Mouse (Mus musculus): ENCODE data around the gene Zbtb44.
"Not testable (repeated sequence)": the region's sequence is repeated elsewhere in the genome, so short reads cannot be mapped to it uniquely, and the experiment has no call there.

The Zbtb44 gene

GRCm38 (mm10) chr9:31030532-31031413 lies at the start of gene Zbtb44:
Gene Zbtb44 (plus strand): TSS chr9:31030644.
- peak; percentile 84 to 94 for DNase-seq (ENCODE audit: inconsistent age in 2 of 2, low spot score in 1 of 2)

- DNase-seq (ENCODE audit: inconsistent age in 2 of 2, low spot score in 1 of 2): no peak
Observed at GRCm38 (mm10) chr9:30985782-30986181, 44.7 kb upstream of the Zbtb44 start.

- no peak for DNase-seq (ENCODE audit: inconsistent age in 2 of 2, low spot score in 1 of 2)
Observed at GRCm38 (mm10) chr9:30993106-30993505, 37.3 kb upstream of the Zbtb44 start.

- no peak for DNase-seq (ENCODE audit: inconsistent age in 2 of 2, low spot score in 1 of 2)
Observed at GRCm38 (mm10) chr9:30996590-30997562, 33.6 kb upstream of the Zbtb44 start.

- peak in 1 of 2 experiments; percentile 14 for DNase-seq (ENCODE audit: inconsistent age in 2 of 2, low spot score in 1 of 2)
Observed at GRCm38 (mm10) chr9:31000641-31001040, 29.8 kb upstream of the Zbtb44 start.

- DNase-seq (ENCODE audit: inconsistent age in 2 of 2, low spot score in 1 of 2): no peak
Observed at GRCm38 (mm10) chr9:31002528-31002927, 27.9 kb upstream of the Zbtb44 start.

- DNase-seq (ENCODE audit: inconsistent age in 2 of 2, low spot score in 1 of 2): no peak
Observed at GRCm38 (mm10) chr9:31009334-31009733, 21.1 kb upstream of the Zbtb44 start.

- no peak for DNase-seq (ENCODE audit: inconsistent age in 2 of 2, low spot score in 1 of 2)
Observed at GRCm38 (mm10) chr9:31010040-31010439, 20.4 kb upstream of the Zbtb44 start.

GRCm38 (mm10) chr9:31010749-31011148 lies 19.7 kb upstream of the Zbtb44 start:
- no peak for DNase-seq (ENCODE audit: inconsistent age in 2 of 2, low spot score in 1 of 2)

GRCm38 (mm10) chr9:31011533-31011932 lies 18.9 kb upstream of the Zbtb44 start:
- DNase-seq (ENCODE audit: inconsistent age in 2 of 2, low spot score in 1 of 2): peak in 1 of 2 experiments; percentile 62

- no peak for DNase-seq (ENCODE audit: inconsistent age in 2 of 2, low spot score in 1 of 2)
Observed at GRCm38 (mm10) chr9:31012674-31013073, 17.8 kb upstream of the Zbtb44 start.

GRCm38 (mm10) chr9:31013415-31013814 lies 17.0 kb upstream of the Zbtb44 start:
- no peak for DNase-seq (ENCODE audit: inconsistent age in 2 of 2, low spot score in 1 of 2)

- DNase-seq (ENCODE audit: inconsistent age in 2 of 2, low spot score in 1 of 2): no peak
Observed at GRCm38 (mm10) chr9:31017616-31018015, 12.8 kb upstream of the Zbtb44 start.

- no peak for DNase-seq (ENCODE audit: inconsistent age in 2 of 2, low spot score in 1 of 2)
Observed at GRCm38 (mm10) chr9:31018158-31018557, 12.3 kb upstream of the Zbtb44 start.

GRCm38 (mm10) chr9:31018705-31019104 lies 11.7 kb upstream of the Zbtb44 start:
- no peak for DNase-seq (ENCODE audit: inconsistent age in 2 of 2, low spot score in 1 of 2)

GRCm38 (mm10) chr9:31028251-31028650 lies 2.2 kb upstream of the Zbtb44 start:
- no peak for DNase-seq (ENCODE audit: inconsistent age in 2 of 2, low spot score in 1 of 2)

GRCm38 (mm10) chr9:31029751-31030511 lies 513 bp upstream of the Zbtb44 start:
- peak; percentile 98 to 99 for DNase-seq (ENCODE audit: inconsistent age in 2 of 2, low spot score in 1 of 2)

GRCm38 (mm10) chr9:31031414-31031843 lies 985 bp downstream of the Zbtb44 start:
- DNase-seq (ENCODE audit: inconsistent age in 2 of 2, low spot score in 1 of 2): no peak

- DNase-seq (ENCODE audit: inconsistent age in 2 of 2, low spot score in 1 of 2): no peak
Observed at GRCm38 (mm10) chr9:31032546-31032945, 2.1 kb downstream of the Zbtb44 start.

GRCm38 (mm10) chr9:31050208-31050607 lies 19.8 kb downstream of the Zbtb44 start:
- no peak for DNase-seq (ENCODE audit: inconsistent age in 2 of 2, low spot score in 1 of 2)

- not testable (repeated sequence) for DNase-seq (ENCODE audit: inconsistent age in 2 of 2, low spot score in 1 of 2)
Observed at GRCm38 (mm10) chr9:31051509-31051908, 21.1 kb downstream of the Zbtb44 start.
